Mouse (Mus musculus): ENCODE results near the gene C2cd4b. TPM values are rescaled to one million over a fixed set of nuclear protein-coding genes. Genes with fewer than 3 reads are reported as not detected.

The C2cd4b gene
- polyA plus RNA-seq, 1 experiment from 2014 or later, result not detected

GRCm38 (mm10) chr9:67766948-67767347 lies 7.7 kb downstream of the C2cd4b start:
- Histone ChIP-seq H3K4me2 (ENCODE audit: low read depth, low read length) (no peak overlapping the region), H3K36me3 (ENCODE audit: control insufficient read depth, insufficient read depth) (no peaks in the 10 kb centered on the region), H3K9me3 (replicated peaks; ENCODE audit: control insufficient read depth, low read length) (no peaks in the 10 kb centered on the region; the same call in 1 of the 2 replicates), H3K27me3 (ENCODE audit: control insufficient read depth, insufficient read depth, low read depth, low read length) (peaks cover 5% of the 10 kb centered on the region; the same call in 1 of the 2 replicates), H3K27ac (ENCODE audit: low read length) (no peak overlapping the region), H3K9ac (ENCODE audit: low read depth, low read length) (no peak overlapping the region), H3K4me1 (ENCODE audit: control insufficient read depth, low read depth, low read length) (no peaks in the 10 kb centered on the region), H3K4me3 (ENCODE audit: low read depth, low read length) (no peak overlapping the region)
- no peak for ATAC-seq (ENCODE audit: low read depth)
- 24% methylated on average over 3 of the region's 3 CpGs for WGBS (ENCODE audit: insufficient replicate concordance)

DNA sequence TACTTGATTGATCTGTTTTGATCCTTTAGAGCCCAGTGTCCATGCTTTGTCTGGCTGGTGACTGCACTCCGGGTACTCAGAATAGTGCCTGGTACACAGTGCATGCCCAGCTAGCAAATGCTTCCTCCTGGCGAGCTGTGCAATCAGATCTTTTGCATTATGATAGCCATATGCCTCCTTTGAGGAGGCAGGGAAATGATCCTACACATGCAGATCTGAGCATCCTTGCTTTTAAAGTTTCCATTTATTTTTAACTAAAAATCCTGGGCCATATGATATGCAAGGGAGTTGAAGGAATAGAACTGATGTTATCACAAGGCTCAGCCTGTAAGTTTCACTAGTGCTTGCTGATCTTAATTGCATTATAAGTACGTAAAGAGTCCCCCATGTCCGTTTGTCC lies 9.6 kb downstream of the C2cd4b start:
- 58% methylated on average over 4 of the region's 4 CpGs for WGBS (ENCODE audit: insufficient replicate concordance)
- no peaks in the 10 kb centered on the region for H3K27me3 ChIP-seq (ENCODE audit: control insufficient read depth, insufficient read depth, low read depth, low read length)
- ATAC-seq (ENCODE audit: low read depth), result no peak
- no peak overlapping the region for H3K4me2 ChIP-seq (ENCODE audit: low read depth, low read length)
- H3K9me3 ChIP-seq (replicated peaks; ENCODE audit: control insufficient read depth, low read length), result no peaks in the 10 kb centered on the region; the same call in 1 of the 2 replicates
- H3K4me3 ChIP-seq (ENCODE audit: low read depth, low read length), result no peak overlapping the region
- no peak overlapping the region for H3K9ac ChIP-seq (ENCODE audit: low read depth, low read length)
- no peak overlapping the region for H3K27ac ChIP-seq (ENCODE audit: low read length)
- H3K4me1 ChIP-seq (ENCODE audit: control insufficient read depth, low read depth, low read length), result no peaks in the 10 kb centered on the region
- H3K36me3 ChIP-seq (ENCODE audit: control insufficient read depth, insufficient read depth), result no peaks in the 10 kb centered on the region

GRCm38 (mm10) chr9:67769401-67769800 lies 10.2 kb downstream of the C2cd4b start:
- ATAC-seq (ENCODE audit: low read depth), result no peak
- Histone ChIP-seq H3K27ac (ENCODE audit: low read length) (no peak overlapping the region), H3K27me3 (ENCODE audit: control insufficient read depth, insufficient read depth, low read depth, low read length) (no peaks in the 10 kb centered on the region), H3K9me3 (replicated peaks; ENCODE audit: control insufficient read depth, low read length) (no peaks in the 10 kb centered on the region), H3K9ac (ENCODE audit: low read depth, low read length) (no peak overlapping the region), H3K4me3 (ENCODE audit: low read depth, low read length) (no peak overlapping the region), H3K36me3 (ENCODE audit: control insufficient read depth, insufficient read depth) (no peaks in the 10 kb centered on the region), H3K4me2 (ENCODE audit: low read depth, low read length) (no peak overlapping the region), H3K4me1 (ENCODE audit: control insufficient read depth, low read depth, low read length) (no peaks in the 10 kb centered on the region)
- WGBS (ENCODE audit: insufficient replicate concordance), result 32% methylated on average over 1 of the region's 1 CpGs

- Histone ChIP-seq H3K4me2 (ENCODE audit: low read depth, low read length) (no peak overlapping the region), H3K36me3 (ENCODE audit: control insufficient read depth, insufficient read depth) (no peaks in the 10 kb centered on the region), H3K4me1 (ENCODE audit: control insufficient read depth, low read depth, low read length) (no peaks in the 10 kb centered on the region), H3K9me3 (replicated peaks; ENCODE audit: control insufficient read depth, low read length) (no peaks in the 10 kb centered on the region), H3K9ac (ENCODE audit: low read depth, low read length) (no peak overlapping the region), H3K27ac (ENCODE audit: low read length) (no peak overlapping the region), H3K4me3 (ENCODE audit: low read depth, low read length) (no peak overlapping the region), H3K27me3 (ENCODE audit: control insufficient read depth, insufficient read depth, low read depth, low read length) (no peaks in the 10 kb centered on the region)
- 17% methylated on average over 7 of the region's 7 CpGs for WGBS (ENCODE audit: insufficient replicate concordance)
- no peak for ATAC-seq (ENCODE audit: low read depth)
These were observed 12.1 kb downstream of the C2cd4b start for GRCm38 (mm10) chr9:67771293-67771692.

DNA sequence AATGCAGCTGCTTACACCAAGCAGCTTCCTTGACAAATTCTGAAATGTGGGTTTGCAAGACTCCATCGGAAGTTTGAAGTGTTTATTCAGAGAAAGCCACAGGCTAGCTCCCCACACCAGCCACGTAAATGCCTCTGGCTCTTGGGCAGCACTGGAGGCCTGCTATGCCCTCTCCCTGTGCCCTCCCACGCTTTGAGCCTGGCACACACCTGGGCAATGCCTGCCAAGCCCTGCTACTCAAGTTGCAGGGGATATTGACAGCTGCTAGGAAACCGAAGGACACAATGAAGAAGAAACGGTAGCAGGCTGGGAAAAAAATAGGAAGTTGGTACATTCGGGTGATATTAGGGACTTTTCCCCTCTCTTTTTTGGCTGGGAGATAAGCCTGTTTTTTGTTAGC lies 15.0 kb downstream of the C2cd4b start:
- H3K27me3 ChIP-seq (ENCODE audit: control insufficient read depth, insufficient read depth, low read depth, low read length), result no peaks in the 10 kb centered on the region
- H3K9ac ChIP-seq (ENCODE audit: low read depth, low read length), result no peak overlapping the region
- no peak overlapping the region for H3K27ac ChIP-seq (ENCODE audit: low read length)
- no peak for ATAC-seq (ENCODE audit: low read depth)
- no peaks in the 10 kb centered on the region for H3K9me3 ChIP-seq (replicated peaks; ENCODE audit: control insufficient read depth, low read length)
- no peaks in the 10 kb centered on the region for H3K36me3 ChIP-seq (ENCODE audit: control insufficient read depth, insufficient read depth)
- 26% methylated on average over 6 of the region's 6 CpGs for WGBS (ENCODE audit: insufficient replicate concordance)
- no peak overlapping the region for H3K4me2 ChIP-seq (ENCODE audit: low read depth, low read length)
- no peak overlapping the region for H3K4me3 ChIP-seq (ENCODE audit: low read depth, low read length)
- H3K4me1 ChIP-seq (ENCODE audit: control insufficient read depth, low read depth, low read length), result no peaks in the 10 kb centered on the region

GRCm38 (mm10) chr9:67778553-67778952 lies 19.3 kb downstream of the C2cd4b start:
- Histone ChIP-seq H3K9me3 (replicated peaks; ENCODE audit: control insufficient read depth, low read length) (no peaks in the 10 kb centered on the region), H3K36me3 (ENCODE audit: control insufficient read depth, insufficient read depth) (no peaks in the 10 kb centered on the region), H3K4me1 (ENCODE audit: control insufficient read depth, low read depth, low read length) (no peaks in the 10 kb centered on the region), H3K4me2 (ENCODE audit: low read depth, low read length) (no peak overlapping the region), H3K27me3 (ENCODE audit: control insufficient read depth, insufficient read depth, low read depth, low read length) (no peaks in the 10 kb centered on the region), H3K9ac (ENCODE audit: low read depth, low read length) (no peak overlapping the region), H3K4me3 (ENCODE audit: low read depth, low read length) (no peak overlapping the region), H3K27ac (ENCODE audit: low read length) (no peak overlapping the region)
- no peak for ATAC-seq (ENCODE audit: low read depth)
- WGBS (ENCODE audit: insufficient replicate concordance), result 30% methylated on average over 8 of the region's 8 CpGs

DNA sequence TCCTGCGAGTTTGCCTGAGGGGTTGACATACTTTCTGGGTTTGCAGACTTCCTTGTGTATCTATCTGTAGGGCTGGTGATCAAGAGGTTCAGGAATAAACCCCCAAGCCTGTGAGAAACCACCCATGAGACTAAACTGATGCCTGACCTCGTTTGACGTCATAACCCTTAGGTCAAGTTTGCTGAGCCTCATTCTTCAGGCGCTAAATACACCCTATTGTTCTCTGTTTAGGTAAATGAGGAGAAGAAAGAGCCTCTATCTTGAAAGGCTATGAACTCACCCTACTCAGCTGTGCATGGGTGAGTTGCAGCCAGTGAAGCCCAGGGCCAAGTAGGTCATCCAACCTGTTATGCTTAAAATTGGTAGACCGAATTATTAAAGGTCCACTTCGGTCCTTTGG lies 23.5 kb downstream of the C2cd4b start:
- Histone ChIP-seq H3K4me1 (ENCODE audit: control insufficient read depth, low read depth, low read length) (no peaks in the 10 kb centered on the region), H3K36me3 (ENCODE audit: control insufficient read depth, insufficient read depth) (no peaks in the 10 kb centered on the region), H3K27me3 (ENCODE audit: control insufficient read depth, insufficient read depth, low read depth, low read length) (no peaks in the 10 kb centered on the region), H3K27ac (ENCODE audit: low read length) (no peak overlapping the region), H3K9me3 (replicated peaks; ENCODE audit: control insufficient read depth, low read length) (0 out of 2 replicates have a peak, but pooled peaks cover 2% of the 10 kb centered on the region), H3K4me2 (ENCODE audit: low read depth, low read length) (no peak overlapping the region), H3K4me3 (ENCODE audit: low read depth, low read length) (no peak overlapping the region), H3K9ac (ENCODE audit: low read depth, low read length) (no peak overlapping the region)
- no peak for ATAC-seq (ENCODE audit: low read depth)
- 57% methylated on average over 6 of the region's 6 CpGs for WGBS (ENCODE audit: insufficient replicate concordance)

GRCm38 (mm10) chr9:67783464-67783863 lies 24.2 kb downstream of the C2cd4b start:
- no peak overlapping the region for H3K27ac ChIP-seq (ENCODE audit: low read length)
- no peaks in the 10 kb centered on the region for H3K27me3 ChIP-seq (ENCODE audit: control insufficient read depth, insufficient read depth, low read depth, low read length)
- 73% methylated on average over 3 of the region's 3 CpGs for WGBS (ENCODE audit: insufficient replicate concordance)
- no peaks in the 10 kb centered on the region for H3K4me1 ChIP-seq (ENCODE audit: control insufficient read depth, low read depth, low read length)
- no peak overlapping the region for H3K9ac ChIP-seq (ENCODE audit: low read depth, low read length)
- ATAC-seq (ENCODE audit: low read depth), result no peak
- H3K4me2 ChIP-seq (ENCODE audit: low read depth, low read length), result no peak overlapping the region
- no peak overlapping the region for H3K4me3 ChIP-seq (ENCODE audit: low read depth, low read length)
- H3K36me3 ChIP-seq (ENCODE audit: control insufficient read depth, insufficient read depth), result no peaks in the 10 kb centered on the region
- H3K9me3 ChIP-seq (replicated peaks; ENCODE audit: control insufficient read depth, low read length), result 0 out of 2 replicates have a peak, but pooled peaks cover 2% of the 10 kb centered on the region

DNA sequence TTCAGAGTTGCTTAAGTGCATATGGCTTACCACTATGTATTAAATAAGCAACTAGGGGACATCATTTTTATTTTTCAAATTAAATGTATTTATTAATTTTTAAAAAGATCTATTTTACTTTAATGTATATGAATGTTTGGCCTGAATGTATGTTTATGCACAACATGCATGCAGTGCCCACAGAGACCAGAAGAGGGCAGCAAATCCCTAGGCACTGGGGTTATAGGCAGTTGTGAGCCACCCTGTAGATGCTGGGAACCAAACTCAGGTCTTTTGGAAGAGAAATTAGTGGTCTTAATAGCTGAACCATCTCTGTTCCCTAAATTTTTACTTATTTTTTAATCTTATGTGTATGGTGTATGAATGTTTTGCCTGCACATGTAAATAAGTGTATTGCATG lies 24.7 kb downstream of the C2cd4b start:
- H3K9me3 ChIP-seq (replicated peaks; ENCODE audit: control insufficient read depth, low read length), result 0 out of 2 replicates have a peak, but pooled peaks cover 2% of the 10 kb centered on the region
- no peak overlapping the region for H3K4me3 ChIP-seq (ENCODE audit: low read depth, low read length)
- no peaks in the 10 kb centered on the region for H3K27me3 ChIP-seq (ENCODE audit: control insufficient read depth, insufficient read depth, low read depth, low read length)
- H3K9ac ChIP-seq (ENCODE audit: low read depth, low read length), result no peak overlapping the region
- no peak for ATAC-seq (ENCODE audit: low read depth)
- H3K4me1 ChIP-seq (ENCODE audit: control insufficient read depth, low read depth, low read length), result no peaks in the 10 kb centered on the region
- H3K36me3 ChIP-seq (ENCODE audit: control insufficient read depth, insufficient read depth), result no peaks in the 10 kb centered on the region
- no peak overlapping the region for H3K4me2 ChIP-seq (ENCODE audit: low read depth, low read length)
- H3K27ac ChIP-seq (ENCODE audit: low read length), result no peak overlapping the region
